Mouse (Mus musculus): ENCODE data around the gene Rxfp2. TPM values are rescaled to one million over a fixed set of nuclear protein-coding genes. Genes with fewer than 3 reads are reported as not detected.

Rxfp2 gene
- polyA plus RNA-seq, 1 experiment: not detected

DNA sequence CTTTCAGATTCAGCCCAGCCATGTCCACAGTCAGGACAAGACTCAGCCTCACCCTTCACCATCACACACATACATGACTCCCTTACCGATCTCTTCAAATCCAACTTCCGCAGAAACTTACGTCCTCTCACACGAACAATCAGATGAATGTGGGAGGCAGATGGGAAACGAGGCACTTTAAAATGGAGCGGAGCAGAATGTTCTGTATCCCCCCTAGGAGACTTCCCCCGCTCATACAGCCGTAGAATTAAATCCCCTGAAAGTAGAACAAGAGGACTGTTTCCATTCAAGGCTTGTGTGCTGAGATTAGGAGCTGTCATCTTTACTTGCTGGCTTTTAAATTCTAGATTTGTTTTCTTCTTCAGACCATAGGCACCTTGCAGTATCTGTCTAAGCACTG is 110.0 kb downstream of the Rxfp2 start:
- TF ChIP-seq GATA1 (IDR thresholded peaks at IDR 0.05; ENCODE audit: low read length) (no peak), TAL1 (IDR thresholded peaks at IDR 0.05; ENCODE audit: low read length) (no peak)
- Histone ChIP-seq H3K9me3 (ENCODE audit: control insufficient read depth, low read length) (no peaks in the 10 kb centered on the region), H3K4me1 (ENCODE audit: control insufficient read depth) (no peaks in the 10 kb centered on the region), H3K27me3 (ENCODE audit: control insufficient read depth) (no peaks in the 10 kb centered on the region), H3K36me3 (ENCODE audit: control insufficient read depth) (no peaks in the 10 kb centered on the region), H3K4me3 (replicated peaks) (no peak overlapping the region)

DNA sequence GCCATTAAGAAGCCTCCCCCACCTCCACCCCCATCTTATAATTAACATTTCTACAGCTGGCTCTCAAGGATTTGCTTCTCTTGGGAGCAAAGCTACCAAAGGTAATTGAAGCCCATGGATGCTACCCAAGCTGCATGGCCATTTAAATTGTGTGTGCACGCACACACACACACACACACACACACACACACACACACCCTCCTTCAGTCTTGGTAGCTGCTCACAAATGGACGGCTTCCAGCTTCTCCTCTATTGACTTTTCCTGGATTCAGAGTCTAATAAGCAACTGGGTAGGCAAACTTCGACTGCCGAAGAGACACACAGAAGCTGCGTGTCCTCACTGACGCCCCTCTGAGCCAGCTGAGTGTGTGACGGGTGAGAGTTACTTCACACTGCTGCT is 111.7 kb downstream of the Rxfp2 start:
- no peak overlapping the region for H3K4me3 ChIP-seq (replicated peaks)
- TF ChIP-seq TAL1 (IDR thresholded peaks at IDR 0.05; ENCODE audit: low read length): no peak
- TF ChIP-seq GATA1 (IDR thresholded peaks at IDR 0.05; ENCODE audit: low read length): no peak
- H3K27me3 ChIP-seq (ENCODE audit: control insufficient read depth): no peaks in the 10 kb centered on the region
- H3K36me3 ChIP-seq (ENCODE audit: control insufficient read depth): no peaks in the 10 kb centered on the region
- no peaks in the 10 kb centered on the region for H3K9me3 ChIP-seq (ENCODE audit: control insufficient read depth, low read length)
- peaks cover 10% of the 10 kb centered on the region for H3K4me1 ChIP-seq (ENCODE audit: control insufficient read depth)

DNA sequence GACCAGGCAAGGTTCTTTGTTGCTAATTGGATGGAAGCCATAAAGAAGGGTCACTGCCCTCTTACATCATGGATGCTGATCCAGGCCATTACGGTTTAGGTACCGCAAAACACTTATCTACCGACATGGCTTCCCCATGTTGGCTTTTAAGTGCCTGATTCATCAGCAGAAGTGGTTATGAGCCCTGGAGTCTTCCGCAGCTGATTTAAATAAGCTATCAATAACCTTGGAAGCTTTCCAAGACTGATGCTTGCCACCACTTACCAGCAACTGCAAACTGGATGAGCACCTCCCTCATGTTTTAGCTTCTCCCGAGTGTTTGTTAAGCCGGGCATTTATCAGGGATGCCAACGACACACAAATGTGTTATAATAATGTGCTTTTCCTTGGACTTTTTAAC is 112.7 kb downstream of the Rxfp2 start:
- TF ChIP-seq TAL1 (IDR thresholded peaks at IDR 0.05; ENCODE audit: low read length): no peak
- no peak for TF ChIP-seq GATA1 (IDR thresholded peaks at IDR 0.05; ENCODE audit: low read length)
- Histone ChIP-seq H3K4me3 (replicated peaks) (no peak overlapping the region), H3K9me3 (ENCODE audit: control insufficient read depth, low read length) (no peaks in the 10 kb centered on the region), H3K36me3 (ENCODE audit: control insufficient read depth) (no peaks in the 10 kb centered on the region), H3K4me1 (ENCODE audit: control insufficient read depth) (peaks cover 19% of the 10 kb centered on the region), H3K27me3 (ENCODE audit: control insufficient read depth) (no peaks in the 10 kb centered on the region)

Other genes starting within 250 kb of the Rxfp2 start
- gene Fry, start 100.0 kb downstream of the Rxfp2 start, polyA plus RNA-seq (2012): 0.03 and 0.16 TPM in 2 replicates